Mouse (Mus musculus) gastrocnemius, adult 18-20 months (tissue): ENCODE data around the gene Acly. TPM values are rescaled to one million over a fixed set of nuclear protein-coding genes. Genes with fewer than 3 reads are reported as not detected.
A peak's percentile ranks its signal among the peaks of the same experiment; 100 is the strongest.

Experiments used
- DNase-seq: peaks from one replicate; pipeline ENCODE4 v3.0.0; 2021; ENCODE audit warnings: low spot score
- total RNA-seq, 2 experiments: library from RNA; stranded (reverse); gene quantifications; 2 replicates each; pipeline ENCODE4 v1.2.3; 2021

The Acly gene
- total RNA-seq, 2 experiments from 2014 or later = 9.5 to 12.2 TPM

- no peak for DNase-seq
These were observed 14.1 kb downstream of the Acly start for GRCm38 (mm10) chr11:100513716-100514115.

DNA sequence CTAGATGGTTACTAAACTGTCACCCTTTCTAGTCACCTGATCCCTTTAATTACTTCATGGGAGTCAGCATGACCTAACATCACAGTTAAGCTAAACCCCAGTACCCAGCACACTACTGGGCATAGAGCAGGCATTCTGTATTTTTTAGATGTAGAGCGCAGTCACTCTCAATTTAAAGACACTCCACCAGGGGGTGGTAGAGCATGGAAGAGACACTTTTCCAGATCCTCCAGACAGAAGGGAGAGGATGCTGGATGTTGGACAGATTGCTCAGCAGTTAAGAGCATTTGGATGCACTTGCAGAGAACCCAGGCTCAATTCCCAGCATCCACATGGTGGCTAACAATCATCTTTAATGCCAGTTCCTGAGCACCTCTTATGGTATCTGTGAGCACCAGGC, 15.4 kb downstream of the Acly start:
- no peak for DNase-seq

DNA sequence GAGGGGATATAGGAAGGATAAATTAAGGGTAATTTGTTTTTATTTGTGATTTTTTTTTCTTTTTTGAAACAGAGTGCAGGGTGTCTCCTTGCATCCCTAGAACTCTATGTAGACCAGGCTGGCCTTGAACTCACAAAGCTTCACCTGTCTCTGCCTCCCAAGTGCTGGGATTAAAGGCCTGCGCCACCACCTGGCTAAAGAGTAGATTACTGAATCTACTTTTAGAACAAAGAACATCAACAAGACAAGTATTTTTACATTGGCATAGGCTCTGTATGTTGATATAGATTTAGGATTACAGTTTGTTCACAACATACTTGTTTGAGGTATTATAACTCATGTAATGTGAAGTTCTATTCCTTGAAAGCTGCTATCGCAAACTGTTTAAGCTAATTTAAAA, 17.2 kb downstream of the Acly start:
- no peak for DNase-seq

- no peak for DNase-seq
These were observed 21.8 kb downstream of the Acly start for GRCm38 (mm10) chr11:100505997-100506396.

DNA sequence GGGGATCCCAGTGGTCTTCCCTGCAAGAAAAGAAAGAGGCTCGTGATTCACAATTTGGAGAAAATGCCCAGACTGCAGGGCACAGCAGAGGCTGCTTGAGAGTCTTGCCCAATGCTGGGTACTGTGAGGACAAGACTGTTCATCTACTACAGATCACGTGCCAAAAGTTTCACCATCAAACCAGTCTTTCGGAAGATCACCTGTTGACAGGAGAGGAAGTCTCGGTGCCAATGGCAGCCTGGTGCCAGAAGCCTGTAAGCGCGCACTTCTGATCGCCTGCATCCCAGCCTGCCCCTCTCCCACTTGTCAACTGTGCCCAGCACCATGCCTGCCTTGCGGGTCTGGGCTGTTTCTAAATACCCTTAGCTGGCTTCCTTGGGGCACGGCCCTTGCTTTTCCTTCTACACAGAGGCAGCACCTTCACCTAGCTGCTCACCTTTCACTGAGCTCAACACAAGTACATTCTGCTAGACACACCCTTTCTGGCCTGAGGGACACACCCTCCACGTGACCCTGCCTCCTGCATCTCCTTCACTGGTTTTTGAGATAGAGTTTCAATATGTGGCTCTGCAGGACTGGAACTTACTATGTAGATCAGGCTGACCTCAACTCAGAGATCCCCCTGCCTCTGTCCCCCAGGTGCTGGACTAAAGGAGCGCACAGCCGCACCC, 22.7 kb downstream of the Acly start:
- DNase-seq = no peak

GRCm38 (mm10) chr11:100501321-100501720, 26.5 kb downstream of the Acly start:
- DNase-seq = no peak

DNA sequence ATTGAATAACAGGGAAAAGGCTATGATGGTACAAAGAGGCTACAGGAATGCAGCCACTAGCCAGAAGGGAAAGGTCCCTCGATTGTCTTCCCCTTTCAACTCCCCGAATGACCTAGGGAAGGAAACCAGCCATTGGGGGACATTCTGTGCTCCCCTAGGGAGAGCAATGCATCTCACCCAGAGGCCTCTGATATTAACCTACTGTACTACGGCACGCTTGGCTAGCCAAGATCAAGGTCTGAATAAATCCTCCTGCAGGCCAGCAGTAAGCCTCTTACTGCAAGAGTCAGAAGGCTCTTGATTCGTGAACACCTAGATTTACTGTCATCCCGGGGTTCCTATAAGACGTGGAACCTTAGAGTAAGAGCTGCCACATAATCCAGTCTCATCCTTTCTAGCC, 27.1 kb downstream of the Acly start:
- DNase-seq = no peak

GRCm38 (mm10) chr11:100500241-100500640, 27.6 kb downstream of the Acly start:
- no peak for DNase-seq

- DNase-seq = no peak
These were observed 34.0 kb downstream of the Acly start for GRCm38 (mm10) chr11:100493771-100494170.

GRCm38 (mm10) chr11:100490951-100491350, 36.8 kb downstream of the Acly start:
- no peak for DNase-seq

DNA sequence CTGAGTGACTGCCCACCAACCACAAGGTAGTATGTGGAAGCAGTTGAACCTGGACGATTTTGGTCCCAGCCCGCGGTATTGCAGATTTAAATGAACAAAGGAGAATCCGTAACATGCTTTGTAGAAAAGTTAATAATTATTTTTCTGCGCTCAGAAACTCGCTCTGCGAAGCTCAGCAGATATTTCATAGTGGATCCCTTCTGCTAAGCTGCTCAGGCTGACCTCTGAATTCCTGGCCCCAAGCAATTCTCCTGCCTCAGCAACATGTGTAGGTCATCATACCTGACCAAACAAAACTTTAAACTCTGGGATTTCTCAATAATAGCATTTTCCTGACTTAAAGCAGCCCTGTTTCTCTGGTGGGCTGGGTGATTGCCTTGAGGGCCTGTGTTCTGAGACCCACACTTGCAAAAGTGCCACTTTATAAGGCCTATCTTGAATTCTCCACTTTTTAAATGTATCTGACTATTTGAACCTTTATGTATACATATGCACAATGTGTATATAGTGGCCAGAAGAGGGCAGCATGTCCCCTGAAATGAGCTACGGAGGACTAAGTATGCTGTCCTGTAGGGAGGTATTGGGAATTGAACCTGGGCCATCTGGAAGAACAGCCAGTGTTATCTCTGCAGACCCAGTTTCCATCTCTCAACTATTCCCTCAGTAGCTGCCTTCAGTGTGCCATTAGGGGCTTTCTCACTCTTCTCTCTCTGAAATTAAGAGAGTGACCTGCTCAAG, 41.8 kb downstream of the Acly start:
- DNase-seq = no peak

- DNase-seq = no peak
These were observed 43.3 kb downstream of the Acly start for GRCm38 (mm10) chr11:100484461-100484860.

GRCm38 (mm10) chr11:100479152-100479551, 48.6 kb downstream of the Acly start:
- no peak for DNase-seq

DNA sequence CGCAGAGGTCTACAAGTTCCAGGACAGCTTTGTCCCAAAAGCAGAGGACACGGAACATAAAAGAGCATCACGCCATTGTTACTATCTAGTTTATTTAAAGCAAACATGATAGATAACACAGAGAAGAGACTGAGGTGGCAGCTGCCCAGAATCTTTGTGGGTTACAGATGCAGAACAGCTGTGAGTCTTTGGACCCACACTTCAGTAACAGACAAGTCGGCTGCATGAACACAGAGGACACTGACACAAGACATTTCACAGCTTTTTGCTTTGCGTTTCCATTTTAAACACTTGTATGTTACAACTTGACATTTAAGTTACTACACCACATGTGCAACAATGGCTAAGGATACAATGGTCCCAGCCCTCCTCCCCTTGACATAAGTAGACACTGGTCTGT, 51.5 kb downstream of the Acly start:
- no peak for DNase-seq

- DNase-seq = no peak
These were observed 54.9 kb downstream of the Acly start for GRCm38 (mm10) chr11:100472935-100473295.

DNA sequence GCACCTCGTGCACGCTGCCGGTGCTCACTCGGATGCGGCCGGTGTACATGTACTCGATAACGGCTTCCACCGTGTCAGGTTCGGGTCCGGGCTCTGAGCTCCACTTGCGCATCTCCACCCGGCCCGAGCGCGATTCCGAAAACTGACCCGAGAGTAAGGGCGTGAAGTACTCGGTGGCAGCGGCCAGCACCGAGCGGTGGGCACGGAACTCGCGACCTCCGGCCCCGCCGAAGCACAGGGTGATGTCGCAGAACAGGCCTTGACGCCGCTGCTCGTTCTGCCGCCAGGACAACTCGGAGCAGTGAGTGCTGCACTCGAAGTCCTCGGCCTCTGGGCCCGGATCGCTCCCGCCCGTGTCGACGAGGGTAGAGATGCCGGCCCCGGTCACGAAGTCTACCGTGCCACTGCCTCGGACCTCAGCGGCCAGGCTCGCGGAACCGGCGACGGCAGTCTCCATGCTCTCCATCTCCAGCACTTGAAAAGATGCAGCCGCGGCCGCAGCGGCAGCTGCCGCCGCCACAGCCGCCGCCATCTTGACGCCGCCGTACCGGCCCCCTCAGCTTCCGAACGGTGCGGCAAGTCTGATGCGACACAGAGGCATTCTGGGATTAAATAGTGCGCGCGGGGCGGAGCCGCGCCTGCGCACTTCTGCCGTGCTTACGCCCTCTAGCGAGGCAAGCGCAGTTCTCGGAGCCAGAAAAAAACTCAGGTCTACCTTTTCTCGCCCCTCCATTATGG, 55.4 kb downstream of the Acly start, which contains the start of gene Klhl11:
Gene Klhl11, minus strand, starts transcription at position 545 of the 738 bp plus-strand sequence.
- peak; percentile 89 for DNase-seq

GRCm38 (mm10) chr11:100471352-100472196, 56.2 kb downstream of the Acly start:
- DNase-seq = no peak

DNA sequence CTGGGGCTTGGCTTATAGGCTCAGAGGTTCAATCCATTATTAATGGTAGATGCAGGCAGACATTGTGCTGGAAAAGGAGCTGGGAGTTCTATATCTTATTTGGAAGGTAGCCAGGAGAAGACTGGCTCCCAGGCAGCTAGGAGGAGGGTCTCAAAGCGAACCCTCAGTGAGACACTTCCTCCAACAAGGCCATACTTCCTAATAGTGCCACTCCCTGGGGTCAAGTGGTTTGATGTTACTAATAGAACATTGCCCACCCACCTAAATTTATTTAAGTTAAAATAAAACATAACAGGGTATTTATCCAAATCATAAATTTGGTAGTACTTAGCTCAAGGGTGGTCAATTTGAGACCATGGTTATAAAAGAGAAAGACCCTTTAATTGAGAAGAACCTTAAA, 62.0 kb downstream of the Acly start:
- DNase-seq = no peak

GRCm38 (mm10) chr11:100465229-100465792, 62.5 kb downstream of the Acly start:
- no peak for DNase-seq

DNA sequence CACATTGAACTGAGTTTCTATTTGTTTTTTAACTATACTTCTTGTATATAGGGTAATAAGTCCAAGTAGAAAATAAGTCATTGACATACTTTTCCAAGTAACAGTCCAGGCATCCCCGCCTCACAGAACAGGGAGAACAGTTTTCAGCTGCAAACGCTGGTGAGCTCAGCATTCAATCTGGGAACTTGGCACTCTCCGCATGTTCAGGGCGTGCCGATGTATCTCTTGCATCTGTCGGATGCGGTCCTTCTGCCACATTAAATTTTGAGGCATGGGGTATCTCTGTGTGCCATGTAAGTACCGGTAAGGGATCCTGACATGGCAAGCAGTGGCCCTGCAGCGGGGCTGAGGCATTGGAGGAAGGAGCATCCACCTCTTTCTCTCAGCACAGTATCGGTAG, 65.1 kb downstream of the Acly start:
- peak; percentile 40 for DNase-seq

GRCm38 (mm10) chr11:100457711-100458110, 70.1 kb downstream of the Acly start:
- DNase-seq = no peak
